Mouse (Mus musculus) megakaryocyte-erythroid progenitor cell, adult 5-6 weeks (primary cell): Measurements from ENCODE around the gene Pum1. TPM values are rescaled to one million over a fixed set of nuclear protein-coding genes. Genes with fewer than 3 reads are reported as not detected.

Source experiments
- ATAC-seq: replicated peaks from 2 replicates; pipeline ENCODE4 v1.8.0; 2016; ENCODE audit warnings: mild to moderate bottlenecking, inconsistent platforms; ENCODE audit not compliant: severe bottlenecking, poor library complexity, low FRiP score, low TSS enrichment
- total RNA-seq, 2 experiments: library from RNA; stranded (forward) in 1 of 2; stranded (reverse) in 1 of 2; fragments of 200-1000, 215-1000 nt in 1 of 2; fragments of >200 nt in 1 of 2; fragmentation: Nextera tagmentation in 1 of 2; gene quantifications; 2 replicates each; pipeline ENCODE4 v1.2.3; 2014 to 2017

Pum1 gene
- total RNA-seq, 2 experiments from 2014 or later: 41.2 to 62.4 TPM

DNA sequence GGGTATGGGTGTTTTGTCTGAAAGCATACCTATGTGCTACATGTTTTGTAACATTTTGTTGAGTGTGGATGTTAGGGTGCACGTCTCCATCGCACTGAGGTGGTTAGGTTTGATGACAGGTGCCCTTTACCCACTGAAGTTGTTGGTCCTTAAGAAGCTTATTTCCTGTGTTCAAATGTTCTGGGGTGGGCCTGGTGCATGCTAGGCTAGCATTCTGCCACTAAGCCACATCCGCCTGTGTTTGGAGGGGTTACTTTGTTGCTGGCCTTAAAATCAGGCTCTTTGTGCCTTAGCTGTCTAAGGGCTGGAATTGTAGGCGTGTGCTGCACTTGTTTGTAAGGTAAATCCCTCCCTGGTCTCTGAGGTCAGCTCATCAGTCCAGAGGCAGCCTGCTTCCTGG is 111.7 kb downstream of the Pum1 start:
- no peak for ATAC-seq

DNA sequence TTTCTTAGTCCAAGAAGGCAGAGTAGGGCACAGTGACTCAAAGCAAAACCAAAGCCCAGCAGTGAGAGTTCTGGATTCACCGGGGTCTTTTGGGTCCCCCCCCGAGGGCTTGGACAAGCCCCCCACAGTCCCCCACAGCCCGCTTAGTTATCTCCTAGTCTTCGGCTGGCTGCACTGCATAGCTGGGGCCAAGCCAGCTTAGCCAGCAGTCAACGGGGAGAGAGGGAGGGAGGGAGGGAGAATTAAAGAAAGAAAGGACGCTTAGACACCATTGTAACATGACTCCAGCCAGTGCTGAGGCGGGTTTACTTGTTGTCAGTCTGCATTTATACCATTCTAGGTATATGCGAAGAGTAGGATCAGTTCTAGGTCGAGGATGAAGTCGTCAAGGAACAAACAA is 114.5 kb downstream of the Pum1 start:
- ATAC-seq: no peak

DNA sequence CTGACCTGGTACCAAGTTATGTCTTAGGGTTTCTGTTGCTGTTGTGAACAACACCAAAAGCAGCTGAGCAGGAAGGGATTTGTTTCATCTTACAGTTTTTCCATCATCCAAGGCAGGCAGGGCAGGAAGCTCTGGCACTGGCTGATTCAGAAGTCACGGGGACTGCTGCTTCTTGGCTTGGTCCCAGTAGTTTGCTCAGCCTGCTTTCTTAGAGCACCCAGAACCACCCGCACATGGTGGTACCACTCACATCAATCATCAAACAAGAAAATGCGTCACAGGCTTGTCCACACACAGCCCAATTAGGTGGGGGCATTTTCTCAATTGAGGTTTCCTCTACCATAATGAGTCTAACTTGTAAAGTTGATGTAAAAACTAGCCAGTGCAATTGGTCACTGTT is 115.9 kb downstream of the Pum1 start:
- ATAC-seq: no peak

DNA sequence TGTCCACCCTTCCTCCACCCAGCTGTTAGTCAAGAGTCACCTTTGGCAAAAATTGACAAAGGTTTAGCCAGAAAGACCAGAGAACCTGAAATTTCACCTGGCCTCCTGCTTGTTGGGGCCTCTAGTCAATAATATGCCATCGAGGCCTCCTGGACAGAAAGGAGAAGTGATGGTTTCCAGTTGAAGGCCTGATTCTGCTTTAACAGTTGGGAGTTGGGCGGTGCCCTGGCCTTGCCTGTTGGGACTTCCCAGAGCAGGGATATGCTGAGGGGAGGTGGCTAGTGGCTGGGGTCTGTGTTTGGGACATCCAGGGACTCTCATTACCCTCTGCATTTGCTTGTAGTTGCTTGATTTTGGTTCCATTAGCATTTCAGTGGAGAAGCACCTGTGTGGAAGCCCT is 119.4 kb downstream of the Pum1 start:
- ATAC-seq: no peak

DNA sequence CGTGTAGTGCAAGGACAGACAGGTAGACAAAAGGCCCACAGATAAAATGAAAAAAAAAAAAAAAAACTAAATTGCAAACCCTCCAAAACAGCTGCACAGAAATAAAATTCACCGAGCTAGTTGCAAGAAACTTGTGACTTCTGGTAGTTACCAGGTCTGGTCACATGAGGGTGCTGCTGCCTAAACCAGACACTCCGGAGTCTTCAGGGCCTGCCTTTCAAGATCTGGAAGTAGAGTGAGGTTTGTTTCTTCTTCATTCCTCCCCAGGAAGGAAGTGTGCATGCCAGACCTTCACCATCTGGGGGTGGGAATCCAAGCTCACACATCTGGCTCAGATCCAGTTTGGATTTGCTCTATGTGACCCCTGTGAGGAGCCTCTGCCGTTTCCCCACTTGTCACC is 121.6 kb downstream of the Pum1 start:
- ATAC-seq: peak; percentile 75

DNA sequence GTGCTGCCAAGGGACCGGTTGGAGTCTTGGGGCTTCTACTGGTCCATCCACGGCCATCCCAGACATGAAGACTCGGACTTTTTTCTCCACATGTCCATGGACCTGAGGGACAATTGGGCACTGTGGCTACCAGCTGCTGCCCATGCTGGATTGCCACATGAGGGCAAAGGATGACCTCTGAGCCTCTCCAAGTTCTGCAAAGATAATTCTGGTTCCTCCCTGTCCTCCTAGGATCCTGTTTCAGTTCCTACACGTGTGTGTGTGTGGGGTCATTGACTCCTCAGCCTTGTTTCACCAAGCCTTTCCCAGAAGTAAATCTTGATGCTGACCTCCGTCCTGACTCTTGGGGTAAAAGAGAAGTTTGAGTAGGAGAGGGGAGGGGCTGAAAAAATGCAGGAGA is 124.4 kb downstream of the Pum1 start:
- no peak for ATAC-seq

DNA sequence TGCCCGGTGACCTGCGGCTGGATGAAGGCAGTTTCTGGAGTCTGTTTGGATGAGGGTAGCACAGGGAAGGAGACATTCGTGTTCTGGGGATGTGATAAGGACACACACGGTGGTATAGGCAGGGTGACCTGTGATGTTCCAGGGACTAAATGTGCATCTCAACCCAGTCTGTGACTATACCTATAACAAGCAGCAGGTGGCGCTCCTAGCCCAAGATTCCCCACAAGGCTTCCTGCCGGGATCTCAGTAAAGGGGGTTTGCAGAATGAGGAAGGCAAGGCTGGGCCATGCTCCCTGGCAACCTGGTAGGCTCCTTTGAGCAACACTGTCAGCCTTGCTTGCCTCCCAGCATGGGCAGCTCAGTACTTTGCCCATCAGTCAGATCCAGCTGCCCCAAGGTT is 127.1 kb downstream of the Pum1 start:
- peak; percentile 71 for ATAC-seq

DNA sequence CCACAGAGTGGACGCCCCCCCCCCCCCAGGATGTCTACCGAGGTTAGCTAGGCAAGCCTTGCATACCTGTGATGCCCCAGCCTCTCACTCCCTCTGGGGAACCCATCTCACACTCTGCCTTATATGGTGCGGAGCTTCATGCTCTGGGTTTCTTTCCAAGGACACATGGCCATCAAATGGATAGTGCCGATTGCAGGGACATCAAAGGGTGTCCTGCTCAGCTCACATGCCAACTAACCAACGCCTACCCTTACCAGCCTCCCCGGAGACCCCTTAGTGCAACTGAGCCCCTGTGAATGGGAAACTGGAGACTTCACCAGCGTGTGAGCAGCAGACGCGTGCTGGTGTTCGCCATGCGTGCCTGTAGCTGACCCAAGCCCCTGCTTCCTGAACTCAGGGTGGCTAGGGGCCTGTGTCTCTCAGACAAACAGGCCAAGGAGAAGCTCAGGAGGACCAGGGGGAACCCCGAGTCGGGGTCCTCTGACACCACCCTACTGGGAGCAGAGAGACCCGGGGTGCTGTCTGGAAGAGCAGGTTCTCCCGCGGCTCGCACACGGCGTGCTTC is 128.8 kb downstream of the Pum1 start:
- ATAC-seq: no peak

DNA sequence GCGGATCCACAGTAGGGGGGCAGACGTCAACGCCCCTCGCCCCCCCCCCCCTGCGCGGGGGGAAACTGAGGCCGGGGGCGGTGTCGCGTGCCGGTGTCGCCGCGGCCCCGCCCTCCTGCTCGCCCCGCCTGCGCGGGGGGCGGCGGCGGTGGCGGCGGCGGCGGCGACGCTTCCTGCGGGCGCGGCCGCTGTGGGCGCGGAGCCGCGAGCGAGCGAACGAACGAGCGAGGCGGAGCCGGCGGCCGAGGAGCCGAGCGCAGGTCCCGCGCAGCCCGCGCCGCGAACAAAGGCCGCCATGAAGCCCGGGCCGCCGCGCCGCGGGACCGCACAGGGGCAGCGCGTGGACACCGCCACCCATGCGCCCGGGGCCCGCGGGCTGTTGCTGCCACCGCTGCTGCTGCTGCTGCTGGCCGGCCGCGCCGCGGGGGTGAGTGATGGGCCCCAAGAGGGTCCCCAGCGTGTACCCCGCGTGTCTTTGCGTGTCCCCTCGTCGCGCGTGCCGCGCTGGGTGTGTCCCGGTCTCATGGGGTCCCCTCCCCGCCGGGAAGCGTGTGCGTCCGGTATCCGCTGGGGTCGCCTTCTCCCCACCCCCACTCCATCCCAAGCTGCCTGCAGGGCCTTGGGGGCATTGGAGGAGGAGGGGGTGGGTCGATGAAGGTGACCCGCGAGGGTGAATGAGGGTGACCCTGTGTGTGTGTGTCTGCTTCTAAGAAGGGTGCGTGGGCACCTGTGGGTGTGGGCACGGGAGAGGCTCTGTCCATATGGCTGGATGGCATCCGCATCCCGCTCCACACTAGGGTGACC is 129.5 kb downstream of the Pum1 start, which contains the start of gene Sdc3:
Sdc3 (plus strand) TSS at position 162 of the 804 bp plus-strand sequence.
- ATAC-seq: no peak

DNA sequence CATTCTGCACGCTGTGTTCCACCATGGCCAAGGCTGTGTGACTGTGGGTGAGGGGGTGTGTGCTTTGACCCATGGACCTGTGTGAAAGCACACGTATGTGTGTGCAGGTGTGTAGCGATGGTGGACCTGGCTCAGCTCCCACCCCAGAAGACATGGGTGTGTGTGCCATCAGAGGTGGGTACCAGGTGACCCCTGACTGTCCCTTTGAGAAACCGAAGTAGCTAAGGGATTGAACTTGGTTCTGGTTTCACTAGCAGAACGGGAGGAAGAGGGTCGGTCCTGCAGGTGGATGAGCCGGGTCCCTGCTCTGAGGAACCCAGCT is 130.0 kb downstream of the Pum1 start:
- 0 out of 2 replicates have a peak, but pooled peaks have one; percentile 11 for ATAC-seq

DNA sequence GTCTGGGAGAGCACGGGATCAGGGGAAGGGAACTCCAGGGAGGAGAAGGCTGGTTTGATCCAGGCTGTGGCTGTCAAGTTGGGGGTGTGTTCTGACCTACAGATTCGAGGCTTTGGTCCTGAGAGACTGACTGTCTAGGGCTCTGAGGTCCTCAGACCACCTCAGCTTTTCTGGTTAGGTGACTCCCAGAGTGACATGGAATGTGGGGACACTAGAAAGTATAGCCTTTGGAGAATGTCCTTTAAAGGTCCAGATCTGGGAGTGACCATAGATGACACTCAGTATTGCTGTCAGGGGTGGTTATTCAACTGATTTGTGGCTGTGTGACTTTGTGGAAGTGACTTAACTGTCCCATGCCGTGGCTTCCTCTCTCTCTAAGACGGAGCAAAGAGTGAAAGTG is 131.7 kb downstream of the Pum1 start:
- ATAC-seq: no peak

DNA sequence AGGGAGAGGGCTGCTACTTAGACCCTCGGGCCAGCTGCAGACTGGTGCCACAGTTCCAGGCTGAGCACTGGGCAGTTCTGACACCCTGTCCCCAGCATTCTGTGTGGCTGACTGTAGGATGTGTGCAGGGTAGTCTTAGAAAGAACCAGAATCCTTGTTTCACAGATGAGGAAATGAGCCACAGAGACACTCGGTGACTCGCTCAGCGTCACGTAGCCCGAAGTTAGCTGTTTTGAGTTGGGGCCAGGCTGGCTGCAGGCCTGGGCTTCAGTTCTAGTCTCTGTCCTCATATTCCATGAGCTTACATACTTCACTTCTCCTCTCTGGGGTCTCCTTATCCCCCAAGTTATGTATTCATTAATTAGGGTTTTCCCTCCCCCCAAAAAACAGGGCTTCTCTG is 132.8 kb downstream of the Pum1 start:
- ATAC-seq: no peak

DNA sequence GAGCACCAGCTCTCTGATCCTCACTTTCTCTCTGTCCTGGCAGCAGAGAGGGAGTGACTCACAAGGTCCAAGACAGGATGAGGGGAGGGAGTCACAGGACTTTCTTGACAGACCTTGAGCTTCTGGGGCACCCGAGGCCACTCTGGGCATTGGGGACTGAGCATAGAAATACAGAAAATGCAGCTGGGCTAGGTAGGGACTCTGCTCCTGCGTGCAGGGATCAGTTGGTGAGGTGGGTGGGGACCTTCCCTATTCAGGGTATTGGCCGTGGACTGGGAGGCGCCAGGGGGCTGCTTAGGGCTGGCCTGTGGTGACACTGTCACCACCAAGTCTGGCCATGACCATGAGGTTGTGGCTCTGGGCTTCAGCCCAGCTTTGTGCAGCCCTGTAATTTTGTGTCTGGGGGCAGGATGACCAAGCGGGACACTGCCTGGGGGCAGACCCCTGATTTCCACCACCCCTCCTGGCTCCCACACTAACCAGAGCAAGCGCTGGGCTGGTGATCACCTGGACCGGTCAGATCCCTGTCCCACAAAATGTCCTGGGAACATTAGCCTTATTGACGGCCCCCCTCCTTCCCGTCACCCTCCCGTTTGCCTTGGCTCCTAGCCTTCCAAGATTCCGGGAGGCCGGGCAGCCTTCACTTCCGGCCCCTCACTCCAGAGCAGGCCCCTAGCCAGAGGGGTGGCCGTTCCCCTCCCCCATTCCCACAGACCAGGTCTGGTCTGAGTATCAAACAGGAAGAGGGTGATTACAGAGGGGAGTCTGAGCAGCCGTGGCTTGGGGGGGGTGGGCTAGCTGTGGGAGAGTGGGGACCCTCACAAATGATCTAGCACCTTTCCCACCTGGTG is 134.3 kb downstream of the Pum1 start:
- ATAC-seq: no peak

DNA sequence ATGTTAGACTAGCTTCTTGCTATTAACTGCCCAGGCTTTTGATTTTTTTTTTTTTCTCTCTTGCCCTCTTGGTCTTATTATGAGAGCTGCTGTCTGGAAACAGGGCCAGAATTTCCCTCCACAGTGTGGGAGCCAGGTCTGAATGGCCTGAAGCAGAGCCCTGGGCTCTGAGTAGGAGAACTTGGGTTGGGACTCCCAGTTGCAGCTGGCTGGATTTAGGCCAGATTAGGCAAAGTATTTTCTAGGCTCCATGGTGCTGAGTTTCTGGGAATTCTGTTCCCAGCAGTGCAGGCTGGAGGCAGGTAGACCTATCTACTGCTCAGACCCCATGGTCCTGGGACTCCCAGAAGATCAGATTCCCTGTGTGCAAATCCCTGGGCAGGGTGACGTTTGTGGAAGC is 135.3 kb downstream of the Pum1 start:
- no peak for ATAC-seq

DNA sequence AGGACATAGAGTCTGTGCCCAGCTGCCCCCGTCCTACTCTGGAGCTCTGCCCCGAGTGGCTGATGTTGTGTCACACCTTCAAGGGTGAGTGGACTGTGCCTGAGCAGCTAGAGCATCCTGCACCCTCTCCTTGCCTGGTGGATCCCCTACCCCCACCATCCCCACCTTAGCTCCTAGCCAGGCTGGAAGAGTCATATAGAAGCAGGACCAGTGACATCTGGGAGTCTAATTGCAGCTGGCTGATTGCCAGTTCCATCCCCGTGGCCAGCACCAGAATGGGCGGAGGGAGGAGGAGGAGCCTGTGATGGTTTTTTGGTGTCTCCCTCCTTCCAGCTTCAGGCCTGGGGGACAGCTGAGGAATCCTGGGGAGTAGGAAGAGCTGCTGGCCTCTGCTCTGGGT is 136.0 kb downstream of the Pum1 start:
- ATAC-seq: no peak

DNA sequence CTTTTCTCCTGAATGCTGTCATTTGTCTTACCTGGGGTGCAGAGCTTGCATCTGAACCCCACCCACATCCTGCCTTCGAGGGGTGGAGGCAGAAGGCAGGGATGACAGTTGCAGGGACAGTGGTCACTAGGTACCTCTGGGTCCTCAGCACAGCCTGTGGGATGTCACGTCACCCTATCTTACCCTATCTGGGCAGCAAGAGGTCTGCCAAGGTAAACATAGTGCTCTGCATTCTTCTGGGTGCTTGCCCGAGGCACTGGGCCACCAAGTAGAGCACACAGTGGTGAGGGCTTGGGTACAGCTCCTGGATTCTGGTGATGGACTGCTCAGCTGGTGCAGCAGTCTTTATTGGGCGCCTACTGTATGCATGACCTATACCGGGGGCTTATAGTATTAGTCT is 136.5 kb downstream of the Pum1 start:
- ATAC-seq: no peak

DNA sequence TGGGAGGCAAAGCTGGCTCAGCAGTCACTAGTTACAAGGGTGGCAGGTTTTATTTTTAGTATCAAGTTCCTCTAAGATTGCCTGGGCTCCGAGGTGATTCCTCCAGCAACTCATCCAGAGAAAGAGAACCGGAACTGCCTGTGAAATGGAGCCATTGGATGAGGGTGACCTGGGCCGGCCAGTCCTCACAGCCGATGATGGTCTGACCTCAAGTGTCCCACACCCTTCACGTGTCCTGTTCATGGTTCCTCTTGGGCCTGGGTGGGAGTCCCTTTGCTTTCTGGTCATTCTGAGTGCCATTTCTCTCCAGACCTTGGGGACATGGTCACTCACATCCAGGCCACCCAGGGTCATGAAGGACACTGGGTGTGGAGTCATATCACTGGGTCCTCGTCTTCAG is 137.0 kb downstream of the Pum1 start:
- ATAC-seq: no peak

DNA sequence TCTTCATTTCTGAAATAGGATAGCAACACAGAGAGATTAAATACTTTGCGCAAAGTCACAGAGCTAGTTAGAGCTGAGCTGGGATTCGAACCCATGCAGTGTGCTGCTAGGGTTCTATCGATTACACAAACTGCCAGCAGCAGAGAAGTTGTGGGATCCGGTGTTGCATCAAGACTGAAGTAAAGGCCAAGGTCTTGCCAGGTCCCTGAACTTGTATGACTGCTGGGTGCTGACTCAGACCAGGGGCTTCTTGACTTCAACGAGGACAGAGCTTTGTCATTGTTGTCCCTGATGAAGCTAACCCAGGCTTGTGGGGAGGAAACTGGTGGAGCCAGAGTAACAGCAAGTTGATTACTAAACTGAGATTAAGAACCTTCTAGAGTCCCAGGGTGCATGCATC is 138.1 kb downstream of the Pum1 start:
- ATAC-seq: no peak

DNA sequence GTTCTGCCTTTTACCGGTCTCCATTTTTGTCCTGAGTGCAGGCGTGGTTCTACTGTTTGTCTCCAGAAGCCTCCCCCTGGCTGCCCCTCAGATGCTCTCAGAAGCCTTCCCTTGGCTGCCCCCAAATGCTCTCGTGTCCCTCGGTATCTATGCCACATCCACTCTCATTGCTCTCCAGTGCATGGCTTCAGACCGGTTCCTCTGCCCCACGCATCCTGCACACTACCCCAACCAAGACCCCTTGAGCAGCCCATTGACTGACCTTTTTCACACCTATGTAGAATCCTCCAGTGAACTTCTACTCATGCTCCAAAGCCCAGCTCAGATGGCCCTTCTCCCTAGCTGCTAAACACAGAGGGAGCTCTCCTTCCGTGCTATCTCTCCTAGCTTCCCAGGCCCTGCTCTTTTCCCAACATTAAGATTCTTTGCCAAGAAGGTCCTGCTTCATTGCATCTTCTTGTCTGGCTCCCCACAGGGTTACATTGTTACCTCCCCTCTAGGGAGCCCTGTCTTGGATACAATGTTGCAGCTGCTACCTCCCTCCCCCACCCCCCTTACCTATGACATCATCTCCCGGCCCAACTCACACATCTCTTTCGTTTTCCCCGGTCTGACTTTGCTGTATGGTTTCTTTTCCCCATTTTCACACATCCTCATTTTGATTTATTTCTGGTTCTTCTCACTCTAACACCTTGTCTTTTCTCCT is 138.7 kb downstream of the Pum1 start:
- no peak for ATAC-seq

DNA sequence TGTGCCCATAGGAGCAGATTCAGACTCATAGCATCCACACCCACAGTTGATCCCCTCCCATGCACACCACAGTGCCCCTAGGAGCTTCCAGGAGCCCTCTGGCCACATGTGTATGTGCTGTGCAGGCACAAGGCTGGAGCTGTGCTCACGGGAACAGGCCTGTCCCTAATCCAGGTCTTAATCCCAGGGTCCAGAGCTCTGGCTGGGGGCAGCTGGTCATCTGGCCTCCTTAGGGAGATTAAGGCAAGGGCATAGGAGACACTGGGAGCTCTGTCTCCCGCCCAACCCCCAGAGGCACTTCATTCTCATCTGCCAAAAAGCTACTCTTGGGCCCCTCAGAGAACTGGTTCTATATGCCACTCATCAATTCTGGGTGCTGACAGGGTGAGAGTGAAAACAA is 140.5 kb downstream of the Pum1 start:
- no peak for ATAC-seq
